Mouse (Mus musculus): ENCODE measurements around the gene Pfdn6. TPM values are rescaled to one million over a fixed set of nuclear protein-coding genes. Genes with fewer than 3 reads are reported as not detected.
A peak's percentile ranks its signal among the peaks of the same experiment; 100 is the strongest.
"Not testable (repeated sequence)": the region's sequence is repeated elsewhere in the genome, so short reads cannot be mapped to it uniquely, and the experiment has no call there.

The Pfdn6 gene
- polyA plus RNA-seq, 1 experiment = 19.4 TPM

DNA sequence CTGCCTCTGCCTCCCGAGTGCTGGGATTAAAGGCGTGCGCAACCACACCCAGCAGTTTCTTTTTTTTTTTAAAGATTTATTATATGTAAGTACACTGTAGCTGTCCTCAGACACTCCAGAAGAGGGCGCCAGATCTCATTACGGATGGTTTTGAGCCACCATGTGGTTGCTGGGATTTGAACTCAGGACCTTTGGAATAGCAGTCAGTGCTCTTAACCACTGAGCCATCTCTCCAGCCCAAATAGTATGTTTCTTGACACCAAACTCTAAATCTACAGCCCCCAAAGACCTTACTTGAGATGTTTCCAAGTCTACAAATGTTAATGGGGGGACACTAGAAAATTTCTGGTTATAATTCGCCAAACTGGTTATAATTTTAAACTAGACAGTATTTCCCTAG lies 48.3 kb downstream of the Pfdn6 start:
- TF ChIP-seq CTCF (IDR thresholded peaks at IDR 0.05; ENCODE audit: extremely low read depth, insufficient read length, insufficient replicate concordance, low read depth, low read length) = peak; percentile 7; the same call in 1 of the 2 replicates
- not testable (repeated sequence) for H3K27ac ChIP-seq (ENCODE audit: insufficient read depth, low read depth, low read length); H3K4me1 ChIP-seq (ENCODE audit: control insufficient read depth, insufficient read depth, insufficient read length, low read length); H3K36me3 ChIP-seq (ENCODE audit: control insufficient read depth, insufficient read depth, low read length); H3K4me3 ChIP-seq (ENCODE audit: low read depth, low read length); H3K27me3 ChIP-seq (ENCODE audit: control insufficient read depth, insufficient read depth, low read length)
- 55% methylated on average over 6 of the region's 6 CpGs for WGBS

DNA sequence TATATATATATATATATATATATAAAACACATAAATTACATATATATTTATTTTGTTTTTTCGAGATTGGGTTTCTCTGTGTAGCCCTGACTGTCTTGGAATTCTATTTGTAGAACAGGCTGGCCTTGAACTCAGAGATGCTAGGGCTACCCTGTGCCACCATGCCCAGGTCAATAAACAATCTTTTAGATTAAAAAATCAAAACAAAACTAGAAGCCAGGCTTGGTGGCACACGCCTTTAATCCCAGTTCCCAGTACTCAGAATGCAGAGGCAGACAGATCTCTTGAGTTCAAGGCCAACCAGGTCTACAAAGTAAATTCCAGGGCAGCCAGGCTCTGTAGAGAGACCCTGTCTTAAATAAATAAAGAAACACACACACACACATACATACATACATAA lies 48.8 kb downstream of the Pfdn6 start:
- 55% methylated on average over 2 of the region's 2 CpGs for WGBS
- H3K27ac ChIP-seq (ENCODE audit: insufficient read depth, low read depth, low read length) = no peak overlapping the region

DNA sequence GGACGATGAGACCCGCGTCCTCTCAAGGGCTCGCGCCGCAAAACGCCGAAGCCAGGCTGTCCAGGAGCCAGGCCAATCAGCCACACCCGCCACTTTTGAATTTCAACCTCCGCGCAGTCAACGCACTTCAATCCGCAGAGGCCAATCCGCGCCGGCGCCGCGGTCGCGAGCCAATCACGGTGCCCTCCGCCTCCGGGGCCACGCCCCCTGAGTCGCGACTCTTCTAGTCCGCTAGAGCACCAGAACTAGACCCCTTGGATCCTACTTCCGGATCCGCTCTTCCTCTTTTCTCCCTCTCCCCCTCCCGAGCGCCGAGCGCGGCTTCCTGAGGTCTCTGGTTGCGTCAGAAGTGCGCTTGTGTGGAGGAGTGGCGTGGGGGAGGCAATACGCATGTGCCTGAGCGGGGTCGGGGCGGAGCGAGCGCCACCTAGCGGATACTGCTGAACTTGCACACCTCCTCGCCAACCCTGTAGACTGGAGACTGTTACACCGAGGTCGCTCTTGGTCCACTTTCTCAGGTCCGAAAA lies 49.5 kb downstream of the Pfdn6 start, which contains the start of gene Kifc1:
Gene Kifc1, minus strand, starts transcription at position 129 of the 527 bp plus-strand sequence.
- no peaks in the 10 kb centered on the region for H3K27me3 ChIP-seq (ENCODE audit: control insufficient read depth, insufficient read depth, low read length)
- H3K4me1 ChIP-seq (ENCODE audit: control insufficient read depth, insufficient read depth, insufficient read length, low read length) = no peaks in the 10 kb centered on the region; the same call in 1 of the 2 replicates
- H3K36me3 ChIP-seq (ENCODE audit: control insufficient read depth, insufficient read depth, low read length) = no peaks in the 10 kb centered on the region
- H3K27ac ChIP-seq (ENCODE audit: insufficient read depth, low read depth, low read length) = no peak within 1 kb of the TSS
- TF ChIP-seq CTCF (IDR thresholded peaks at IDR 0.05; ENCODE audit: extremely low read depth, insufficient read length, insufficient replicate concordance, low read depth, low read length) (peak; percentile 99), POLR2A (IDR thresholded peaks at IDR 0.05; ENCODE audit: low read depth, low read length) (0 out of 2 replicates have a peak, but pooled peaks have one; percentile 9)
- under 1% methylated on average over 49 of the region's 49 CpGs for WGBS
- H3K4me3 ChIP-seq (ENCODE audit: low read depth, low read length) = peak within 1 kb of the TSS; percentile 67

More for the DNA sequence above, 48.8 kb downstream of the Pfdn6 start:
- Histone ChIP-seq H3K4me1 (ENCODE audit: control insufficient read depth, insufficient read depth, insufficient read length, low read length) (no peaks in the 10 kb centered on the region; the same call in 1 of the 2 replicates), H3K4me3 (ENCODE audit: low read depth, low read length) (no peak overlapping the region), H3K27me3 (ENCODE audit: control insufficient read depth, insufficient read depth, low read length) (no peaks in the 10 kb centered on the region), H3K36me3 (ENCODE audit: control insufficient read depth, insufficient read depth, low read length) (no peaks in the 10 kb centered on the region)
- TF ChIP-seq POLR2A (IDR thresholded peaks at IDR 0.05; ENCODE audit: low read depth, low read length) = no peak
- no peak for TF ChIP-seq CTCF (IDR thresholded peaks at IDR 0.05; ENCODE audit: extremely low read depth, insufficient read length, insufficient replicate concordance, low read depth, low read length)

DNA sequence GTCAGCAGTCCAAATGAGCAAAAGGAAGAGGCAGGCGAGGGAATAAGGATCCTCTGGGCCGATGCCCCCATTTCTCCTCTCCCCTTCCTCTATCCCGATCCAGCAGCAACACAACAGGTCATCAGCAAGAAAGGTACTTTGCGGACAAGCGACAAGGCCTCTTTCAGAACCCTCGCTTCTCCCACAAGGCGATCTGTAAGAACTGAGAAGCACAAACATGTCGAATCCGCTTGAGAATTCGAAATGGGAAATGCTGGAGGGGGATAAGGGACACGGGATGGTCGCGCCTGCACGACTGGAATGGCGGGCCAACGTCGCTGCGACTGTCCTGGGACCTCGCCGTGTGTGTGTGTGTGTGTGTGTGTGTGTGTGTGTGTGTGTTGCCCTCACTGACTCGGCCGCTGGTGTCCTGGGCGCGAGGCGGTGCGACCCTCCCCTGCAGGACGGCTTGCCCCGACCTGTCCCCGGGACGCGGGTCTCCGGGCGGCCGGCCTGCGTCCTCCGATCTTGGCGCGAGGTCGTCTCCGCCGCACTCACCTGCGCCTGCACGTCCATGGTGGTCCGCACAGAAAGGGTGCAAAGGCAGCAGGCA lies 50.1 kb downstream of the Pfdn6 start:
- WGBS = under 1% methylated on average over 44 of the region's 44 CpGs
- H3K4me1 ChIP-seq (ENCODE audit: control insufficient read depth, insufficient read depth, insufficient read length, low read length); H3K27me3 ChIP-seq (ENCODE audit: control insufficient read depth, insufficient read depth, low read length); H3K27ac ChIP-seq (ENCODE audit: insufficient read depth, low read depth, low read length); H3K36me3 ChIP-seq (ENCODE audit: control insufficient read depth, insufficient read depth, low read length): not testable (repeated sequence)
- peak overlapping the region; percentile 67 for H3K4me3 ChIP-seq (ENCODE audit: low read depth, low read length)

Other genes with a start within 250 kb of the Pfdn6 start
- gene March2, start 221.7 kb downstream of the Pfdn6 start, polyA plus RNA-seq (2012; rRNA removed) = 43.7 and 60.9 TPM in 2 replicates
- gene Rab11b, start 179.8 kb downstream of the Pfdn6 start, polyA plus RNA-seq (2012; rRNA removed) = 171 and 431 TPM in 2 replicates
- gene Angptl4, start 158.5 kb downstream of the Pfdn6 start, polyA plus RNA-seq (2012; rRNA removed) = 14.7 and 57.3 TPM in 2 replicates
- 20.6 and 21.1 TPM in 2 replicates for gene Kank3, start 129.8 kb downstream of the Pfdn6 start, polyA plus RNA-seq (2012; rRNA removed)
- 296 and 444 TPM in 2 replicates for gene Rps28, start 115.8 kb downstream of the Pfdn6 start, polyA plus RNA-seq (2012; rRNA removed)
- 337 and 417 TPM in 2 replicates for gene Ndufa7, start 115.8 kb downstream of the Pfdn6 start, polyA plus RNA-seq (2012; rRNA removed)
- 14.9 and 22.1 TPM in 2 replicates for gene Cd320, start 97.3 kb downstream of the Pfdn6 start, polyA plus RNA-seq (2012; rRNA removed)
- not detected in 2 replicates for gene Gm7029, start 66.5 kb downstream of the Pfdn6 start, polyA plus RNA-seq (2012; rRNA removed)
- gene Kifc1, start 49.7 kb downstream of the Pfdn6 start, polyA plus RNA-seq (2012; rRNA removed) = 3.9 and 7.5 TPM in 2 replicates
- not detected in 2 replicates for gene Platr17, start 35.2 kb downstream of the Pfdn6 start, polyA plus RNA-seq (2012; rRNA removed)
- 20.7 and 48.6 TPM in 2 replicates for gene Daxx, start 30.9 kb downstream of the Pfdn6 start, polyA plus RNA-seq (2012; rRNA removed)
- gene Tapbp, start 24.4 kb downstream of the Pfdn6 start, polyA plus RNA-seq (2012; rRNA removed) = 151 and 367 TPM in 2 replicates
- gene Zbtb22, start 24.4 kb downstream of the Pfdn6 start, polyA plus RNA-seq (2012; rRNA removed) = 64.1 and 134 TPM in 2 replicates
- 45.3 and 60.7 TPM in 2 replicates for gene Rgl2, start 10.8 kb downstream of the Pfdn6 start, polyA plus RNA-seq (2012; rRNA removed)
- 10.0 and 12.4 TPM in 2 replicates for gene Wdr46, start 317 bp upstream of the Pfdn6 start, polyA plus RNA-seq (2012; rRNA removed)
- 14.8 and 24.6 TPM in 2 replicates for gene B3galt4, start 11.1 kb upstream of the Pfdn6 start, polyA plus RNA-seq (2012; rRNA removed)
- gene Vps52, start 15.5 kb upstream of the Pfdn6 start, polyA plus RNA-seq (2012; rRNA removed) = 28.4 and 52.3 TPM in 2 replicates
- 509 and 766 TPM in 2 replicates for gene Rps18, start 15.7 kb upstream of the Pfdn6 start, polyA plus RNA-seq (2012; rRNA removed)
- 2,533 and 6,705 TPM in 2 replicates for gene H2-K1, start 60.0 kb upstream of the Pfdn6 start, polyA plus RNA-seq (2012; rRNA removed)
- 15.5 and 29.9 TPM in 2 replicates for gene Ring1, start 84.3 kb upstream of the Pfdn6 start, polyA plus RNA-seq (2012; rRNA removed)
- 52.4 and 75.8 TPM in 2 replicates for gene H2-Ke6, start 87.7 kb upstream of the Pfdn6 start, polyA plus RNA-seq (2012; rRNA removed)
- gene Slc39a7, start 91.3 kb upstream of the Pfdn6 start, polyA plus RNA-seq (2012; rRNA removed) = 81.5 and 119 TPM in 2 replicates
- 26.3 and 64.2 TPM in 2 replicates for gene Rxrb, start 91.5 kb upstream of the Pfdn6 start, polyA plus RNA-seq (2012; rRNA removed)
- gene Col11a2, start 99.1 kb upstream of the Pfdn6 start, polyA plus RNA-seq (2012; rRNA removed) = 0.90 and 2.4 TPM in 2 replicates
- 7.2 and 16.6 TPM in 2 replicates for gene H2-Oa, start 152.0 kb upstream of the Pfdn6 start, polyA plus RNA-seq (2012; rRNA removed)
- 35.4 and 169 TPM in 2 replicates for gene H2-DMa, start 179.2 kb upstream of the Pfdn6 start, polyA plus RNA-seq (2012; rRNA removed)
- gene Brd2, start 182.3 kb upstream of the Pfdn6 start, polyA plus RNA-seq (2012; rRNA removed) = 41.2 and 73.1 TPM in 2 replicates
- gene H2-DMb2, start 203.0 kb upstream of the Pfdn6 start, polyA plus RNA-seq (2012; rRNA removed) = 12.7 and 25.4 TPM in 2 replicates
- gene H2-DMb1, start 212.7 kb upstream of the Pfdn6 start, polyA plus RNA-seq (2012; rRNA removed) = 39.0 and 281 TPM in 2 replicates
- gene Tap1, start 247.2 kb upstream of the Pfdn6 start, polyA plus RNA-seq (2012; rRNA removed) = 35.1 and 100 TPM in 2 replicates
- gene Psmb9, start 247.4 kb upstream of the Pfdn6 start, polyA plus RNA-seq (2012; rRNA removed) = 112 and 204 TPM in 2 replicates

Measured in small intestine, adult 2 months (tissue).